Mouse (Mus musculus) liver, embryonic 12.5 days (tissue): ENCODE measurements around the gene Ly6g6d. TPM values are rescaled to one million over a fixed set of nuclear protein-coding genes. Genes with fewer than 3 reads are reported as not detected.

Experiments used
- ATAC-seq: fragments of 200-750 bp; cut with Nextera tagmentation; 2 replicates; pipeline ENCODE4 v1.8.0; 2017; ENCODE audit warnings: moderate number of reproducible peaks, mild to moderate bottlenecking, moderate library complexity
- H3K27ac ChIP-seq: fragments of 300-500 bp; sonication (generic); 2 replicates; pipeline ENCODE4 v1.5.1; 2016; ENCODE audit warnings: mild to moderate bottlenecking
- H3K27me3 ChIP-seq: fragments of 300-500 bp; sonication (generic); replicated peaks from 2 replicates; pipeline ENCODE4 v1.6.1; 2016; ENCODE audit warnings: mild to moderate bottlenecking, moderate library complexity
- H3K36me3 ChIP-seq: fragments of 300-500 bp; sonication (generic); 2 replicates; pipeline ENCODE4 v1.6.1; 2016; ENCODE audit warnings: mild to moderate bottlenecking, moderate library complexity
- H3K4me1 ChIP-seq: fragments of 300-500 bp; sonication (generic); 2 replicates; pipeline ENCODE4 v1.6.1; 2016
- H3K4me2 ChIP-seq: fragments of 300-500 bp; sonication (generic); 2 replicates; pipeline ENCODE4 v1.6.1; 2016; ENCODE audit warnings: mild to moderate bottlenecking, moderate library complexity
- H3K4me3 ChIP-seq: fragments of 300-500 bp; sonication (generic); 2 replicates; pipeline ENCODE4 v1.5.1; 2016; ENCODE audit warnings: mild to moderate bottlenecking, moderate library complexity
- H3K9ac ChIP-seq: fragments of 300-500 bp; sonication (generic); 2 replicates; pipeline ENCODE4 v1.6.1; 2016; ENCODE audit warnings: mild to moderate bottlenecking, moderate library complexity
- H3K9me3 ChIP-seq: fragments of 300-500 bp; sonication (generic); replicated peaks from 2 replicates; pipeline ENCODE4 v1.6.1; 2016; ENCODE audit warnings: mild to moderate bottlenecking, moderate library complexity
- WGBS: fragments of 180-500 bp; shearing (Covaris S2); methylation state at CpG from one replicate; pipeline ENCODE4 v1.1.7; 2016; ENCODE audit not compliant: insufficient replicate concordance; 5-methylcytosine and 5-hydroxymethylcytosine counted together
- polyA plus RNA-seq: library from polyadenylated mRNA; unstranded; fragments of >200 nt; fragmentation: Nextera tagmentation; extraction: Ambion mirVana; gene quantifications from 2 replicates; pipeline ENCODE4 v1.2.1, GENCODE M21; 2016

The Ly6g6d gene
- polyA plus RNA-seq, 1 experiment from 2014 or later: 0.36 TPM

DNA sequence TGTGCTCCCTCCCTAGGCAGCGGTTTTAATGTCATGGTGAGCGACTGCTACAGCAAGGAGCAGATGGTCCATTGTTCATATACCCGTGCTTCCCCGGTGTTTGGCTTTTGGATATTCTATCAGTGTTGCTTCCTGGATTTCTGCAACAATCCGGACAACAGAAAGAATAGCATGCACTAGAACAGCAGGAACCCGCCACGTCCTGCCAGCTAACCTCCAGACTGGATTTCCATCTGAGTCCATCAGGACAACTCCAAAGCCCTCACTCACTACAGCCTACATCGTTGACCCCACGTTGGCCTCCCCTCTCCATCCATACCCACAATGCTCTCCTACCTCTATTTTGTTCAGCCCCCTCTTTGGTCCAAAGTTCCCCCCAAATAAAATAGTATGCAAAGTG, 33.9 kb upstream of the Ly6g6d start:
- H3K4me3 ChIP-seq: no peak overlapping the region
- no peak overlapping the region for H3K4me2 ChIP-seq
- 68% methylated on average over 9 of the region's 9 CpGs for WGBS
- no peak overlapping the region for H3K27ac ChIP-seq
- H3K9ac ChIP-seq: no peak overlapping the region
- no peaks in the 10 kb centered on the region for H3K4me1 ChIP-seq
- ATAC-seq: no peak
- no peaks in the 10 kb centered on the region for H3K9me3 ChIP-seq
- H3K36me3 ChIP-seq: peaks cover 30% of the 10 kb centered on the region
- 0 out of 2 replicates have a peak, but pooled peaks cover 4% of the 10 kb centered on the region for H3K27me3 ChIP-seq

DNA sequence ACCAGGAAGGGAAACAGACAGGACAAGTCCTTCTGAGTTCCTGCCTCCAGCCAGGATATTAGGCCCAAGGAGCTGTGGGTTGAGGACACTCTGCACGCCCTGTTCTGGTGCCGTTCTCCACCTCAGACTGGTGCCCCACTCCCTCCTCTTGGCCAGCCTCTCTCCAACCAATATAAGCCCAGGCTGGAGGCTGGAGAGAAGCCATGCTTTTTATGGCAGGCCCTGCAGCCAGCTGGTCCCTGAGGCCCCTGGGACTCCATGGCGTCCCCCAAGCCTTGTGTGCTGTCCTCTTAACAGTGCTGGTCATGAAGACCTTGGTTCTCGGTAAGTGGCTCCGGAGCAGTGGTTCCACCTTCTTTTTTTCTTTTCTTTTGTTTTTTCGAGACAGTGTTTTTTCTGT, 30.2 kb upstream of the Ly6g6d start, which contains the start of gene Ly6g5c:
Gene Ly6g5c, plus strand, starts transcription at position 183 of the 400 bp plus-strand sequence.
- no peak within 1 kb of the TSS for H3K4me3 ChIP-seq
- no peak within 1 kb of the TSS for H3K4me2 ChIP-seq
- no peak within 1 kb of the TSS for H3K27ac ChIP-seq
- H3K9ac ChIP-seq: no peak within 1 kb of the TSS
- 80% methylated on average over 6 of the region's 6 CpGs for whole genome bisulfite sequencing
- no peaks in the 10 kb centered on the region for H3K9me3 ChIP-seq
- ATAC-seq: no peak
- H3K27me3 ChIP-seq: 0 out of 2 replicates have a peak, but pooled peaks cover 4% of the 10 kb centered on the region
- peaks cover 10% of the 10 kb centered on the region for H3K36me3 ChIP-seq
- H3K4me1 ChIP-seq: peaks cover 33% of the 10 kb centered on the region

DNA sequence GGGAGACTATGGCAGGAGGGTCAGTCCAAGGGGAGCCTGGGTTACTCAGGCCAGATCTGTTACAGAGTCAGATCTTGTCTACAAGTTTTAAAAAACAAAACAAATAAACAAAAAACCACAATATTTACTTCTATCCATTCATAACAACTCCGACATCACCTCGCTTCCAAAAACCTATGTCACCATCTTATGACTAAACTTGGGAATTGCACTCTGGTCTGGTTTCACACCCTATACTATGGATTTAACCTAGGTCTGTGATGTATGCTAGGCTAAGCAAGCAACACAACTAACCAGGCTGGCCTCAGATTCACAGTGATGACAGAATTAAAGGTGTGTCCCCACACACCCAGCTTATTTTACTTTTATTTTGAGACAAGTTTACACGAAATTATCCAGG, 28.7 kb upstream of the Ly6g6d start:
- H3K27ac ChIP-seq: no peak overlapping the region
- WGBS: 70% methylated on average over 3 of the region's 3 CpGs
- no peak for ATAC-seq
- H3K27me3 ChIP-seq: 0 out of 2 replicates have a peak, but pooled peaks cover 3% of the 10 kb centered on the region
- H3K9me3 ChIP-seq: no peaks in the 10 kb centered on the region
- no peak overlapping the region for H3K4me2 ChIP-seq
- H3K4me1 ChIP-seq: peaks cover 45% of the 10 kb centered on the region
- H3K4me3 ChIP-seq: no peak overlapping the region
- no peak overlapping the region for H3K9ac ChIP-seq
- peaks cover 26% of the 10 kb centered on the region for H3K36me3 ChIP-seq

DNA sequence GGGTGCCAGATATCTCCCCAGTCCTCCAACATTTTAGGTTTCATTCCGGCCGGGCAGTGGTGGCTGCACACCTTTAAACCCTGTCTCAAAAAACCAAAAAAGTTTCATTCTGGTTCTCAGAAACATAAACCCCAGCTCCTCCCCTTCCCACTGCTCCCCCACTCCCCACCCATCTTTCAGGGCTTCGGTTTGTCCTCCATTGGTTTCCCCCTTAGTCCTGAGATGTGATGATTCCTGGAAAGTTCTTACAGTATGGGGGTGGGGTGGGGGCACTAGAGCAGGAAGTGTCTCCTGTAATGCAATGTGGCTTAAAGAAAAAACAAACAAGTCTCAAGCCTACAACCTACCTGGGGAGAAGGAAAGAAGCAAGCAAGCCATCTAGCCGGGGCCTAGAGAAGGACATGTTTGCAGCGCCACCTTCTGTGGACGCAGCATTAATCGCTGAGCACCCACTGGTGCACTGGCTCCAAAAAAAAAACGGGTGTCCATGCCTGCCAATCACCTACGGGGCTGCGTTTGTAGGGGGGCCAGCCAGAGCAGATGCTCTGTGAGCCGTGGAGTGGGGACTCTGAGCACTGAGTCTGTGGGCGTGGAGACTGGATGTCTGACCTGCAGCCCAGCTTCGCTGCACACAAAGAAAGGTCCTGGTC, 28.0 kb upstream of the Ly6g6d start:
- Histone ChIP-seq H3K4me1 (peaks cover 45% of the 10 kb centered on the region), H3K27me3 (no peaks in the 10 kb centered on the region), H3K36me3 (peaks cover 32% of the 10 kb centered on the region), H3K27ac (peak overlapping the region; percentile 82), H3K4me3 (no peak overlapping the region), H3K4me2 (peak overlapping the region; percentile 26), H3K9ac (peak overlapping the region; percentile 45; the same call in 1 of the 2 replicates), H3K9me3 (no peaks in the 10 kb centered on the region)
- ATAC-seq: no peak; the same call in 1 of the 2 replicates
- WGBS: 25% methylated on average over 13 of the region's 13 CpGs

DNA sequence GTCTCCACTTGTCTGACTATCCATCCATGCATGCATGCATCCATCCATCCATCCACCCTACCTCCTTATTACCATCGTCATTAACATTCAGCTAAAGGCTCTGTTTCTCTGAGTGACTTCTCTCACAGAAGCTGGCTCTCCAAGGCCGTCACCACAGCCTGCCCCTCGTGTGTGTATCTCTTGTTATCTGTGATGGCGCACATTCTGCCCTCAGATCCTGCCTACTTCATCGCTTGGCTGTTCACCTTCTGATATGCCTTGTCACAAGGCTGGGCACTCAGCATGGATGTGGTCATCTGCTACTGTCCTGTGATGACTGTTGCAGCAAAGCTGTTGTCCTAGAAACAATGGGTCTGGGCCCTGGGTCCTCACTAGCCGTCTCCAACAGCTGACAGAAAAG, 26.9 kb upstream of the Ly6g6d start:
- WGBS: 20% methylated on average over 6 of the region's 6 CpGs
- peak overlapping the region; percentile 50 for H3K4me2 ChIP-seq
- H3K4me3 ChIP-seq: no peak overlapping the region
- ATAC-seq: peak; percentile 87
- H3K36me3 ChIP-seq: peaks cover 43% of the 10 kb centered on the region
- no peaks in the 10 kb centered on the region for H3K27me3 ChIP-seq
- H3K27ac ChIP-seq: peak overlapping the region; percentile 82
- no peaks in the 10 kb centered on the region for H3K9me3 ChIP-seq
- peak overlapping the region; percentile 57 for H3K9ac ChIP-seq
- H3K4me1 ChIP-seq: peaks cover 54% of the 10 kb centered on the region

DNA sequence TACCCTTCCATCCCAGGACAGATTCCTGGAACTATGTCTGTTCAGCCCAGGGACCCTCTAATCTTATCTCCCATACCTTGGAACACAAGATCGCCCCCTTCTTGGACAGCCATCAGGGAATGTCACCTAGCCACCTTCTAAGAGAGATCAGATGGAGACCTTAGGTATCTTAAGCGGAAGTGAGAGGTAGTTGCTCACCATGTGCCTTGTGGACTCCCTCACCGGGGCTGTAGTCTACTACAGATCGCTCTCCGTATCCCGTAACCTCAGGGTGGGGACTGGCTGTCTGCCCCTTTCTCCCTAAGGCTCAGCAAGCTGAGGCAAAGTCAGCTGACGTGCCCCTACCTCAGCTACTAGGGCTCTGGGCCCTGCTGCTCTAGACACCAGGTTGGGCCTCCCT, 26.2 kb upstream of the Ly6g6d start:
- no peak for ATAC-seq
- Histone ChIP-seq H3K4me2 (peak overlapping the region; percentile 50), H3K36me3 (peaks cover 50% of the 10 kb centered on the region), H3K27me3 (no peaks in the 10 kb centered on the region), H3K9ac (peak overlapping the region; percentile 57), H3K4me3 (no peak overlapping the region), H3K27ac (peak overlapping the region; percentile 82), H3K9me3 (no peaks in the 10 kb centered on the region), H3K4me1 (peaks cover 55% of the 10 kb centered on the region)
- 67% methylated on average over 7 of the region's 7 CpGs for WGBS

DNA sequence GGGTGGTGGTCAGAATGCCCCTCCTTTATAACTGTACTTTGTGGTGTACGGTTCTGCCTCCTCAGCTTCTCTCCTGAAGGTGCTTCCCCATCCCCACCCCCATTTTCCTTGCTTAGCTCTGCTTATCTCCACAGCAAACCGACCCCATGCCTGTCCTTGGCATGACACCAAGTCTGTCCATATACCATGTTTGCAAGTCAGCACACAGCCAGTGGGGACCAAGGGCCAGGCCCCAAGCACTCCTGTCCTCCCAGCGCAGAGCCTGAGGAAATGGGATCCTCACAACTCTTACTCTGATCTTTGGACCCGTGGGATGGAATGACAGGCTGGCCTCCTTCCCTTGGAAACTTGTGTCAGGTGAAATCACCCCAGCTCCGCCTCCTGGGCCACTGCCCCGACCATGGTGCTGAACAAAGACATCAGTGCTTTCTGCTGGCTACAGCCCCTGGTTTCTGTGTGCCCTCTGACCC, 25.4 kb upstream of the Ly6g6d start:
- Histone ChIP-seq H3K4me1 (peaks cover 61% of the 10 kb centered on the region), H3K36me3 (peaks cover 58% of the 10 kb centered on the region), H3K4me3 (no peak overlapping the region), H3K9ac (peak overlapping the region; percentile 57), H3K27ac (peak overlapping the region; percentile 82), H3K4me2 (peak overlapping the region; percentile 50; the same call in 1 of the 2 replicates), H3K27me3 (no peaks in the 10 kb centered on the region), H3K9me3 (no peaks in the 10 kb centered on the region)
- no peak for ATAC-seq
- WGBS: 54% methylated on average over 6 of the region's 6 CpGs

DNA sequence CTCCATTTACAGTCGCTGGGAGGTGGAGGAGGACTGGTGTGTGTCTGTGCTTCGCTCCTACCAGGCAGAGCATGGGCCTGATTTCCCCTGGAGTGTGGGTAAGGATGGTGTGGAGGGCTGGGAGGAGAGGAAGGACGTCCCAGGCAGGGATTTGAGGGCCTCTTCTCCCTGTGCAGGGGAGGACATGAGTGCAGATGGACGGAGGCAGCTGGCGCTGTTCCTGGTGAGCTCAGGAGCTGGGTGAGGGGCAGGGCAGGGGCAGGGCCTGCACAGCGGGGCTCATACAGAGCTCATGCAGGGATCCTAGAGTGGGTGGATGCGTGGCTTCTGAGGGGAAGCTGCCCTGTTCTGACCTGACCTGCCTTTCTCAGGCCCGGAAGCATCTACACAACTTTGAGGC, 24.4 kb upstream of the Ly6g6d start:
- peak overlapping the region; percentile 43 for H3K27ac ChIP-seq
- H3K9ac ChIP-seq: no peak overlapping the region
- no peak overlapping the region for H3K4me3 ChIP-seq
- peaks cover 68% of the 10 kb centered on the region for H3K36me3 ChIP-seq
- peaks cover 61% of the 10 kb centered on the region for H3K4me1 ChIP-seq
- no peak for ATAC-seq
- no peaks in the 10 kb centered on the region for H3K27me3 ChIP-seq
- 79% methylated on average over 8 of the region's 8 CpGs for WGBS
- no peak overlapping the region for H3K4me2 ChIP-seq
- no peaks in the 10 kb centered on the region for H3K9me3 ChIP-seq

DNA sequence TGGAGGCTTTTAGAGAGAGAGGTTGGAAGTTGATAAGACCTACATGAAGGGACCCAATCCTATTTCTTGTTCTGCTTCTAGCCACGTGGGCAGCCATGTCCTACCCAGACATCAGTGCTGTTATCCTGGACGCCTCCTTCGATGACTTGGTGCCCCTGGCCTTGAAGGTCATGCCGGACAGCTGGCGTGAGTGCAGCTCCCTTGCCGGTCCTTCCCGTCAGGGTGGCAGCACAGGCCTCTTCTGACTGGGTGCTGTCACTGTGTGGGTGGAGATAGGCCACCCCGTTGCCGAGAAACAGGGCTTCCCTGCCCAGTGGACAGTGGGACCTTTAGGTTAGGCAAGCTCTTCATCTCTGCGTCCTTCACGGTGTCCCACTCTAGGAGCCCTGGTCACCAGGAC, 23.3 kb upstream of the Ly6g6d start:
- H3K4me1 ChIP-seq: peaks cover 58% of the 10 kb centered on the region
- H3K36me3 ChIP-seq: peaks cover 79% of the 10 kb centered on the region
- H3K9ac ChIP-seq: no peak overlapping the region
- no peak overlapping the region for H3K4me2 ChIP-seq
- no peaks in the 10 kb centered on the region for H3K9me3 ChIP-seq
- H3K4me3 ChIP-seq: no peak overlapping the region
- H3K27me3 ChIP-seq: no peaks in the 10 kb centered on the region
- WGBS: 92% methylated on average over 11 of the region's 11 CpGs
- ATAC-seq: no peak
- no peak overlapping the region for H3K27ac ChIP-seq

DNA sequence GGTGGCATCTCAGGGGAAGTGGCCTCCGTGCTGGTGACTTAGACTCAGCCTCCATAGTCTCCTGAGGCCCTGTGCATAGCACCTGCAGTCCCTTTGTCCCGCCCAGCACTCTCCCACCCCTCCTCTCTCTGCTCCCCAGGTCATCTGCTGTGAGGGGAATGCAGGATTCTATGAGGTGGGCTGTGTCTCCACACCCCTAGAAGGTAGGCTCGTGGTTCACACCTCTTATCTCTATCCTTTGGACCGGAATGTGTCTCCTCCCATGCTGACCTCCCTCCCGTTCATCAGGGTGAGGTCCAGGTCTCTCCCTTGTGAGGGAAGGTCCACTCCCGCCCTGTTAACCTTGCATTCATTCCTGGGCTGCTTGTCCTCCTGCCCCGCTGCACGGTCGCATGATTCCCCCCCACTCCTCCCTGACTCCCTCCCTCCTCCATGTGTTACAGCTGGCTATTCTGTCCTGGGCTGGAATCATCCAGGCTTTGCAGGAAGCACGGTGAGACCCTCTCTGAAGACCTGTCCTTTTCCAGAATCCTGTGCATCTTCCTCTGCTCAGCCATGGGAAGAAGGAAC, 22.4 kb upstream of the Ly6g6d start:
- peaks cover 50% of the 10 kb centered on the region for H3K4me1 ChIP-seq
- H3K9ac ChIP-seq: 0 out of 2 replicates have a peak overlapping the region, but pooled peaks have one; percentile 14
- peaks cover 88% of the 10 kb centered on the region for H3K36me3 ChIP-seq
- no peaks in the 10 kb centered on the region for H3K9me3 ChIP-seq
- H3K4me2 ChIP-seq: no peak overlapping the region
- H3K27me3 ChIP-seq: no peaks in the 10 kb centered on the region
- H3K4me3 ChIP-seq: no peak overlapping the region
- 66% methylated on average over 10 of the region's 10 CpGs for WGBS
- no peak for ATAC-seq
- no peak overlapping the region for H3K27ac ChIP-seq

DNA sequence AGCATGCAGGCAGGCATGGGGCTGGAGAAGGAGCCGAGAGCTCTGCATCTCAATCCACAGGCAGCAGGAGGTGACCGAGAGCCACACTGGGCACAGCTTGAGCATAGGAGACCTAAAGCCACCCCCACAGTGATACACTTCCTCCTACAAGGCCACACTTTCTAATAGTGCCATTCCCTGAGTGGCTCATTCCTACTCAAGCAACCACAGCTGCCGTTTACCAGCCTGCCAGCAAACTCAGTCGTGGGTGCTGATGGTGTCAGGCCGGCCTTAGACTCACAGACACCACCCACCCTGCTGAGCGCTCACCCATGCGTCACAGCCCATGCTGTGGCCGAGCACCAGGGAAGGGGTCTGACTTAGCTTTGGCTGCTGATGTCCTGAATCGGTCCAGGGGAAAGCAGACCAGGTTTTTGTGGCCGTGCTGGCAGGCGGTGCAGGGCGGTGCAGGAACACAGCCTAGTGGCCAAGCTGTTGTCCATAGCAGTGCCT, 19.3 kb upstream of the Ly6g6d start:
- no peak overlapping the region for H3K9ac ChIP-seq
- H3K4me2 ChIP-seq: no peak overlapping the region
- no peak overlapping the region for H3K27ac ChIP-seq
- H3K4me1 ChIP-seq: peaks cover 28% of the 10 kb centered on the region
- WGBS: 86% methylated on average over 12 of the region's 12 CpGs
- no peak overlapping the region for H3K4me3 ChIP-seq
- no peaks in the 10 kb centered on the region for H3K9me3 ChIP-seq
- no peak for ATAC-seq
- no peaks in the 10 kb centered on the region for H3K27me3 ChIP-seq
- peaks cover 100% of the 10 kb centered on the region for H3K36me3 ChIP-seq

DNA sequence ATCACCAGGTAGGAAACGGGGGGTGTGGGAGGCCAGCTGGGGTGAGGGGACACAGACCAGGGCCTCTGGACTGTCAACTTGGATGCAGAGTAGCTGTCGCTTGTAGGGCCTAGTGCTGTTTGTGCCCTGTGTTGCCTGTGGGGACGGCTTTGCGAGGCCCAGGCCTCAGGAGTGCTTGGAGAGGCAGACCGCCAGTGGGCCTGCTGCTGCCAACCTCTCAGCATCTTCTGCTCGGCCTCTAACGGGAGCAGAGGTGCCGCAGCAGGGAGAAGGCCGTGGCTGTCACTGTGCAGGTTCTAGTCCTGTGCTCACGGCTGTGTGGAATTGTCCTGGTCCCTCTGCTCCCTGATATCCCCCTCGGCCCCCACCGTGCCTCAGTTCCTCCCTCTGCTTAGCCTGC, 18.7 kb upstream of the Ly6g6d start:
- no peaks in the 10 kb centered on the region for H3K9me3 ChIP-seq
- H3K4me3 ChIP-seq: no peak overlapping the region
- no peaks in the 10 kb centered on the region for H3K27me3 ChIP-seq
- H3K4me2 ChIP-seq: no peak overlapping the region
- WGBS: 89% methylated on average over 12 of the region's 12 CpGs
- H3K9ac ChIP-seq: no peak overlapping the region
- peaks cover 100% of the 10 kb centered on the region for H3K36me3 ChIP-seq
- H3K4me1 ChIP-seq: peaks cover 31% of the 10 kb centered on the region
- H3K27ac ChIP-seq: no peak overlapping the region
- no peak for ATAC-seq
